Mouse (Mus musculus) embryo, embryonic 9.5 days (tissue): ENCODE results near the gene Map3k11.
A peak's percentile ranks its signal among the peaks of the same experiment; 100 is the strongest.
"Not testable (repeated sequence)": the region's sequence is repeated elsewhere in the genome, so short reads cannot be mapped to it uniquely, and the experiment has no call there.

Experiments
- DNase-seq: peaks from one replicate; pipeline ENCODE4 v3.0.0-alpha.2; 2017; ENCODE audit errors: extremely low spot score

Gene Map3k11

GRCm38 (mm10) chr19:5666386-5666785 lies 22.2 kb upstream of the Map3k11 start:
- no peak for DNase-seq

- DNase-seq = no peak
These were observed 20.2 kb upstream of the Map3k11 start for GRCm38 (mm10) chr19:5668372-5668771.

GRCm38 (mm10) chr19:5680432-5680831 lies 8.1 kb upstream of the Map3k11 start:
- DNase-seq = no peak

GRCm38 (mm10) chr19:5684236-5684635 lies 4.3 kb upstream of the Map3k11 start:
- no peak for DNase-seq

GRCm38 (mm10) chr19:5684985-5685384 lies 3.6 kb upstream of the Map3k11 start:
- no peak for DNase-seq

GRCm38 (mm10) chr19:5685431-5685830 lies 3.1 kb upstream of the Map3k11 start:
- DNase-seq = no peak

GRCm38 (mm10) chr19:5685861-5686260 lies 2.7 kb upstream of the Map3k11 start:
- DNase-seq = no peak

GRCm38 (mm10) chr19:5686437-5686836 lies 2.1 kb upstream of the Map3k11 start:
- no peak for DNase-seq

GRCm38 (mm10) chr19:5686954-5687353 lies 1.6 kb upstream of the Map3k11 start:
- DNase-seq = not testable (repeated sequence)

GRCm38 (mm10) chr19:5687738-5688137 lies 804 bp upstream of the Map3k11 start:
- DNase-seq = no peak

GRCm38 (mm10) chr19:5689088-5689428 lies 516 bp downstream of the Map3k11 start:
- DNase-seq = no peak

GRCm38 (mm10) chr19:5689565-5690342 lies 1.2 kb downstream of the Map3k11 start:
- peak; percentile 81 for DNase-seq

GRCm38 (mm10) chr19:5690343-5690735 lies 1.8 kb downstream of the Map3k11 start:
- DNase-seq = no peak

GRCm38 (mm10) chr19:5691601-5692000 lies 3.1 kb downstream of the Map3k11 start:
- no peak for DNase-seq

GRCm38 (mm10) chr19:5692086-5692912 lies 3.8 kb downstream of the Map3k11 start:
- DNase-seq = no peak

- no peak for DNase-seq
These were observed 4.4 kb downstream of the Map3k11 start for GRCm38 (mm10) chr19:5692913-5693396.

GRCm38 (mm10) chr19:5693801-5694200 lies 5.3 kb downstream of the Map3k11 start:
- no peak for DNase-seq

- peak; percentile 66 for DNase-seq
These were observed 7.4 kb downstream of the Map3k11 start for GRCm38 (mm10) chr19:5695849-5696462.

GRCm38 (mm10) chr19:5704163-5704800 lies 15.7 kb downstream of the Map3k11 start, which contains the start of gene Kcnk7:
Gene Kcnk7 (plus strand): TSS chr19:5704367.
- DNase-seq = no peak

GRCm38 (mm10) chr19:5704801-5705571 lies 16.4 kb downstream of the Map3k11 start:
- DNase-seq = no peak

GRCm38 (mm10) chr19:5710068-5710467 lies 21.5 kb downstream of the Map3k11 start:
- DNase-seq = no peak
